Mouse (Mus musculus): Measurements from ENCODE around the gene H2afy2. TPM values are rescaled to one million over a fixed set of nuclear protein-coding genes. Genes with fewer than 3 reads are reported as not detected.

Gene H2afy2
- polyA plus RNA-seq (2012; rRNA removed): 148 and 151 TPM in 2 replicates

DNA sequence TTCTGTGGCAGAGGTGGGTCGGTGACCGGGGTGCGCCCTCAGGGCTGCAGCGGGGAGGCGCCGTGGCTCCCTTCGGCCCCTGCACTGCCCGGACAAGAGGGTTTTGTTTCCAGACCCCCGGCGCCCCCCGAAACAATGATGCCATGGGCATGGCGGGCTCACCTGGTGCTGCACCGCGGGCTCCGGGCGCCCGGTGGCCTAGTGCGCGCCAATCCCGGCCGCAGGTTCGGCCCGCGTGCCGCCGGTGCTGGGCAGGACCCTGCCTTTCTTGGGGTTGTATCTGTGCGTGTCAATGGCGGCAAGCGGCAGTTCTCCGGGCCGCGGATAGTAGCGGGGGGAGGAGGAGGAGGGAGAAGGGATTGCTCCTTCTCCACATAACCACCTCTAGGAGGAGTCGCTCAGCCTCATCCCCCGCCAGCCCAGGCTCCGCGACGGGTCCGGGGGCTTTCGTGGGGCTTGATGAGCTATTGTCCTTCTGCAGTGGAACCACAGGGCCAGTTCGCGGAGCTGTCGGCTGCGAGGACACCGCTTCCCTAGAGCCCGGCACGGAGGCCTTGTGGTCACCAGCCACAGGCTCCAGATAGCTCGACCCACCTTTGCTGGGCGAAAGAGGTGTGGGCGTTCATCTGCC, at the start of gene H2afy2:
Gene H2afy2 (minus strand): TSS at position 527 of the 631 bp plus-strand sequence.

DNA sequence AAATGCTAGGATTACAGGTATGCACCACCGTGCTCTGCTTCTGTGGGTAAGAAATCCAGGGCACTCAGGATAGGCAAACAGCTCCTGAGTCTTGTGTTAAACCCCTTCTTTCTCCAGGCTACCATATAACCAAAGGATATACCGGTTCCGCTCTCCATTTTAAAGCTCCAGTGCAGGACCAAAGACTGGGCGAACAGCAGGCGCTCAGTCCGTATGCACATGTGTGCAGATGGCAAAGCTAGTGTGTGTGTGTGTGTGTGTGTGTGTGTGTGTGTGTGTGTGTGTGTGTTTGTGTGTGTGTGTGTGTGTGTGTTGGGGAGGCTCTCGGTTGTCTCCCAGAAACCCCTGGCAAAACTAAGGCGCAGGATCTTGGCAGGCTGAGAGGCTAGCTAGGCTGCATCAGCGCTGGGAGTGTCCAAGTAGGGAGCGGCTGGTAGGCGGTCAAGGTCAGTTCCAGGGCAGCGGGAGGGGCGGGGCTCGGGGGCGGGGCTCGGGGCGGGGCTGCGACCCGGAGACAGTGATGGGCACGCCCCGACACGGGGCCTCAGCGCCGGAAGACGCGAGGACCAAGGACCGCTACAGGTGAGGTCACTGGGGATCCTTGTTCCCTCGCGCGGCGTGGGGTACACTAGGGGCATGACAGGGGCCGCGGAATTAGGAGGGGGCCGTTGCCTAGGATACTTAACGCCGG, 69.0 kb downstream of the H2afy2 start, which contains the start of gene Aifm2:
Gene Aifm2 (plus strand): TSS at position 493 of the 691 bp plus-strand sequence.

DNA sequence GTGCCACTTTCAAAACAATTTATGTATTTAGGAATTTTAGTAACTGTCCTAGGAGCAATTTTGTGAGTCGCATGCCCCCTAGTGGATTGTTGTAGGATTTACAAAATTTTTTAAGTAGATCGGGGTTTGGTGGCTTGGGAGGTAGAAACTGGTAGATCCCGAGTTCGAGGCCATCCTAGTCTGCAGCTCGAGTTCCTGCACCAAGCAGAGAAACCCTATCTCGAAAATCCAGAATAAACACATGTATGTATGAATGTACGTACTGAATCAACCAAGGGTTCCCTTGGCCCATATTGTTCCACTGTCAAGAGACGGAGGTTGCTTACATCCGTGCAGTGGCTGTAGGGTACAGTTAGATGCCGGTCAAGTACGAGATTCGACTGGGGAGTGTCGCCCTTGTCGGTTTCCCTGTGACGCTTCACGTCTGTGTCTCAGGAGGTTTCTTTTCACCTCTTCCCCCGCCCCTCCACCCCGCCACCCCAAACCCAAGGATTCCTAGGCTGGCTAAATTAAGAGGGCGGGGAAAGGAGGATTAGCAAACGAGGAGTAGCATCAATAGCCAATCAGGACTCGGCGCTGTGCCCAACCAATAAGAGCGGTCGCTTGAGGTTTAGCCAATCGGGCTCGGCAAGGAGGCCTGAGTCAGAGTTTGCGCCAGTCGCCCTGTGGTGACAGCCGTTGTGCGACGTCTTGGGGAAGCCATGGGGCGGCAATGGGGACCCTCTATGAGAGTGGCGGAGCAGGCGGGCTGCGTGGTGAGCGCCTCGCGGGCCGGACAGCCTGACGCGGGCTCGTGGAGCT, 88.9 kb downstream of the H2afy2 start, which contains the start of gene Tysnd1:
Gene Tysnd1 (plus strand): TSS at position 645 of the 801 bp plus-strand sequence.

Other genes starting within 250 kb of the H2afy2 start
- 0.42 and 0.46 TPM in 2 replicates for gene Npffr1, start 188.7 kb downstream of the H2afy2 start, polyA plus RNA-seq (2012; rRNA removed)
- 137 and 164 TPM in 2 replicates for gene Ppa1, start 135.6 kb downstream of the H2afy2 start, polyA plus RNA-seq (2012; rRNA removed)
- gene Sar1a, start 103.8 kb downstream of the H2afy2 start, polyA plus RNA-seq (2012; rRNA removed): 116 and 128 TPM in 2 replicates
- 37.0 and 39.0 TPM in 2 replicates for gene Tysnd1, start 88.6 kb downstream of the H2afy2 start, polyA plus RNA-seq (2012; rRNA removed)
- gene Aifm2, start 68.9 kb downstream of the H2afy2 start, polyA plus RNA-seq (2012; rRNA removed): 6.5 and 9.4 TPM in 2 replicates
- 2.8 and 4.7 TPM in 2 replicates for gene Col13a1, start 195.0 kb upstream of the H2afy2 start, polyA plus RNA-seq (2012; rRNA removed)

Measured in central nervous system, embryonic 14 days (tissue).